Mouse (Mus musculus): ENCODE data around the gene Trp53i11.

DNA sequence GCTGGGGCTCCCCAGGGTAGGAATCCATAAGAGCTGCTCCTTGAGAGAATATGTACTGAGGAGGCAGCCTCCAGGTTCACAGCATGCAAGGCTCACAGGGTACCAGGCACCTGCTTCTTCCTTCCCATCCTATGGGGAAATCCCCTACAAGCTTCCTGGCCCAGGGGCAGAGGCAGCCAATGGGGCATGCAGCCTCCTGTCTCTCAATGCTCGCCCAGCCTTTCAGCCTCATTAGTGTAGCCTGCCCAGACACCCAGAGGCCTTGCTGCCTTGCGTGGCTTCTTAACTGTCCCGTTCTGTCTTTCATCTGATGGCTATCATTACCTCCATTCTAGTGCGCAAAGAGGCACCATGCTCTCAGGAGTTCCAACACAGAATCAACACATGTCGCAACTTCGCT lies 61.7 kb downstream of the Trp53i11 start:
- TF ChIP-seq POLR2A (IDR thresholded peaks at IDR 0.05; ENCODE audit: insufficient read depth, low read length) (no peak), CTCF (IDR thresholded peaks at IDR 0.05; ENCODE audit: low read depth, low read length) (no peak)
